Comparison of ENCODE assay signal across 17 mouse cellular contexts in genomic region chr11:62224797-62225196, GRCm38 (mm10). TPM values are rescaled to one million over a fixed set of nuclear protein-coding genes. Genes with fewer than 3 reads are reported as not detected.
A peak's percentile ranks its signal among the peaks of the same experiment; 100 is the strongest.
DNase-seq lines count a peak whose midpoint lies in the region; ATAC-seq lines count a peak whose summit lies in the region.
"Had no signal": no experiment of that assay in that cellular context is flagged by ENCODE, and none has a peak within 500 bp of the region (broad histone marks: within the 10 kb centered on the region; RNA-seq: fewer than 3 reads in every experiment).

No protein-coding gene starts in this region.

- no peaks in the 10 kb centered on the region for H3K36me3 ChIP-seq in embryonic facial prominence, embryonic 14.5 days (ENCODE audit: control insufficient read depth, insufficient read depth, low read length)
- peaks cover 8% of the 10 kb centered on the region; the same call in 1 of the 2 replicates for H3K36me3 ChIP-seq in embryonic facial prominence, embryonic 10.5 days (replicated peaks)
- H3K36me3 ChIP-seq in kidney, embryonic 16.5 days (ENCODE audit: insufficient read depth, low read length) = no peaks in the 10 kb centered on the region
- H3K36me3 ChIP-seq: limb, embryonic 15.5 days; lung, embryonic 15.5 days had no signal

- H3K9ac ChIP-seq in embryonic facial prominence, embryonic 14.5 days (ENCODE audit: low read depth, low read length) = no peak overlapping the region
- H3K9ac ChIP-seq in kidney, embryonic 16.5 days (replicated peaks; ENCODE audit: low read length) = no peak overlapping the region
- H3K9ac ChIP-seq: limb, embryonic 15.5 days; lung, embryonic 15.5 days had no signal

- H3K9me3 ChIP-seq in embryonic facial prominence, embryonic 14.5 days (ENCODE audit: control insufficient read depth, low read length) = no peaks in the 10 kb centered on the region
- H3K9me3 ChIP-seq in embryonic facial prominence, embryonic 10.5 days = no peaks in the 10 kb centered on the region
- H3K9me3 ChIP-seq in kidney, embryonic 16.5 days (ENCODE audit: low read length) = no peaks in the 10 kb centered on the region
- H3K9me3 ChIP-seq: limb, embryonic 15.5 days; lung, embryonic 15.5 days had no signal

- no peak overlapping the region for H3K4me2 ChIP-seq in embryonic facial prominence, embryonic 14.5 days (ENCODE audit: low read depth, low read length)
- H3K4me2 ChIP-seq in kidney, embryonic 16.5 days (replicated peaks; ENCODE audit: low read depth, low read length) = no peak overlapping the region
- H3K4me2 ChIP-seq: limb, embryonic 15.5 days; lung, embryonic 15.5 days had no signal

- no peaks in the 10 kb centered on the region for H3K27me3 ChIP-seq in embryonic facial prominence, embryonic 14.5 days (replicated peaks; ENCODE audit: control insufficient read depth, insufficient read depth, low read length)
- no peaks in the 10 kb centered on the region for H3K27me3 ChIP-seq in embryonic facial prominence, embryonic 10.5 days (replicated peaks; ENCODE audit: low read depth, poor library complexity, severe bottlenecking)
- no peaks in the 10 kb centered on the region for H3K27me3 ChIP-seq in kidney, embryonic 16.5 days (ENCODE audit: insufficient read depth, low read length)
- H3K27me3 ChIP-seq: limb, embryonic 15.5 days; lung, embryonic 15.5 days had no signal

- no peak overlapping the region for H3K27ac ChIP-seq in embryonic facial prominence, embryonic 14.5 days (replicated peaks; ENCODE audit: low read depth, low read length)
- no peak overlapping the region for H3K27ac ChIP-seq in embryonic facial prominence, embryonic 10.5 days (replicated peaks)
- no peak overlapping the region for H3K27ac ChIP-seq in kidney, embryonic 16.5 days (ENCODE audit: low read length)
- H3K27ac ChIP-seq: limb, embryonic 15.5 days; lung, embryonic 15.5 days had no signal

- no peak overlapping the region for H3K4me3 ChIP-seq in embryonic facial prominence, embryonic 14.5 days (ENCODE audit: low read depth, low read length)
- no peak overlapping the region for H3K4me3 ChIP-seq in embryonic facial prominence, embryonic 10.5 days
- H3K4me3 ChIP-seq in kidney, embryonic 16.5 days (ENCODE audit: low read length) = no peak overlapping the region
- H3K4me3 ChIP-seq: erythroblast, embryonic 14.5 days; limb, embryonic 15.5 days; lung, embryonic 15.5 days had no signal

- whole genome bisulfite sequencing in embryonic facial prominence, embryonic 14.5 days = 53% methylated on average over 4 of the region's 4 CpGs
- 85% methylated on average over 4 of the region's 4 CpGs for WGBS in embryonic facial prominence, embryonic 10.5 days
- WGBS in kidney, embryonic 16.5 days = 67% methylated on average over 4 of the region's 4 CpGs

- no peak for ATAC-seq in embryonic facial prominence, embryonic 14.5 days (ENCODE audit: low read depth)
- no peak for ATAC-seq in kidney, embryonic 16.5 days (ENCODE audit: low FRiP score, low TSS enrichment)
- ATAC-seq: forebrain, embryonic 16.5 days had no signal

- DNase-seq in embryonic facial prominence, embryonic 14.5 days (ENCODE audit: low spot score) = peak; percentile 57
- no peak for DNase-seq in embryonic facial prominence, embryonic 10.5 days (ENCODE audit: low spot score)
- peak; percentile 54 for DNase-seq in kidney, postnatal 10 days
- DNase-seq in ovary, postnatal 36 days (ENCODE audit: low spot score) = peak; percentile 32
- DNase-seq in ovary, postnatal 14 days (ENCODE audit: low spot score) = no peak
- DNase-seq in testis, postnatal 14 days (ENCODE audit: low spot score) = no peak
- no peak for DNase-seq in frontal cortex, postnatal 14 days (ENCODE audit: low spot score in 2 of 2)
- DNase-seq: adrenal gland, adult 8-10 months; cerebellum, adult 8-10 months; embryo, embryonic 11 days; midbrain, embryonic 14.5 days; retina, postnatal 1 day had no signal

- H3K4me1 ChIP-seq in embryonic facial prominence, embryonic 14.5 days (ENCODE audit: control insufficient read depth, insufficient read depth, low read length) = 0 out of 2 replicates have a peak, but pooled peaks cover 5% of the 10 kb centered on the region
- peaks cover 4% of the 10 kb centered on the region; the same call in 1 of the 2 replicates for H3K4me1 ChIP-seq in embryonic facial prominence, embryonic 10.5 days
- H3K4me1 ChIP-seq in kidney, embryonic 16.5 days (ENCODE audit: insufficient read depth, low read length) = peaks cover 11% of the 10 kb centered on the region; the same call in 1 of the 2 replicates
- H3K4me1 ChIP-seq: lung, embryonic 15.5 days had no signal

RNA-seq across cellular contexts. Expression of gene Adora2b, which starts 24.0 kb away (rescaled TPM):
- 12.0 and 13.8 TPM in 2 replicates for polyA plus RNA-seq in embryonic facial prominence, embryonic 14.5 days (2014; fragmentation: Nextera tagmentation; extraction: Ambion mirVana)
- polyA plus RNA-seq in embryonic facial prominence, embryonic 10.5 days (2016; fragmentation: Nextera tagmentation; extraction: Ambion mirVana) = 7.3 and 8.2 TPM in 2 replicates
- polyA plus RNA-seq in kidney, embryonic 16.5 days (2015; fragmentation: Nextera tagmentation; extraction: Ambion mirVana) = 4.4 and 6.0 TPM in 2 replicates

RNA-seq across cellular contexts. Expression of gene Zswim7, which starts 56.4 kb away (rescaled TPM):
- polyA plus RNA-seq in embryonic facial prominence, embryonic 14.5 days (2014; fragmentation: Nextera tagmentation; extraction: Ambion mirVana) = 25.2 and 27.0 TPM in 2 replicates
- polyA plus RNA-seq in embryonic facial prominence, embryonic 10.5 days (2016; fragmentation: Nextera tagmentation; extraction: Ambion mirVana) = 18.1 and 21.7 TPM in 2 replicates
- polyA plus RNA-seq in kidney, embryonic 16.5 days (2015; fragmentation: Nextera tagmentation; extraction: Ambion mirVana) = 23.0 and 24.3 TPM in 2 replicates

RNA-seq across cellular contexts. Expression of gene Ttc19, which starts 56.5 kb away (rescaled TPM):
- polyA plus RNA-seq in embryonic facial prominence, embryonic 14.5 days (2014; fragmentation: Nextera tagmentation; extraction: Ambion mirVana) = 16.7 and 17.5 TPM in 2 replicates
- 18.3 and 19.5 TPM in 2 replicates for polyA plus RNA-seq in embryonic facial prominence, embryonic 10.5 days (2016; fragmentation: Nextera tagmentation; extraction: Ambion mirVana)
- 17.2 and 19.8 TPM in 2 replicates for polyA plus RNA-seq in kidney, embryonic 16.5 days (2015; fragmentation: Nextera tagmentation; extraction: Ambion mirVana)

Comparison
In these comparisons a context has a peak if more than half of its experiments do, and no peak if none do; other contexts are left out.
1. DNase-seq: peak in embryonic facial prominence, embryonic 14.5 days (single experiment), kidney, postnatal 10 days (single experiment) and ovary, postnatal 36 days (single experiment); none in embryonic facial prominence, embryonic 10.5 days (single experiment), ovary, postnatal 14 days (single experiment), testis, postnatal 14 days (single experiment) and frontal cortex, postnatal 14 days (0 of 2).